Mouse (Mus musculus) forebrain, embryonic 11.5 days (tissue): ENCODE results near the gene Irs3. TPM values are rescaled to one million over a fixed set of nuclear protein-coding genes. Genes with fewer than 3 reads are reported as not detected.

ENCODE experiments used
- ATAC-seq: fragments of 200-750 bp; cut with Nextera tagmentation; replicated peaks from 2 replicates; pipeline ENCODE4 v1.8.0; 2017; ENCODE audit warnings: moderate TSS enrichment; ENCODE audit not compliant: low FRiP score
- DNase-seq: peaks from one replicate; pipeline ENCODE4 v3.0.0-alpha.2; 2017; ENCODE audit warnings: low spot score
- H3K27ac ChIP-seq: fragments of 300-500 bp; sonication (generic); 2 replicates; pipeline ENCODE4 v1.5.1; 2014; ENCODE audit warnings: low read depth, low read length
- H3K27me3 ChIP-seq: fragments of 300-500 bp; sonication (generic); 2 replicates; pipeline ENCODE4 v1.6.1; 2014; ENCODE audit warnings: mild to moderate bottlenecking, low read length, mixed read lengths; ENCODE audit not compliant: control insufficient read depth, insufficient read depth
- H3K36me3 ChIP-seq: fragments of 300-500 bp; sonication (generic); 2 replicates; pipeline ENCODE4 v1.6.1; 2014; ENCODE audit warnings: mild to moderate bottlenecking, low read length, moderate library complexity, mixed read lengths; ENCODE audit not compliant: control insufficient read depth, insufficient read depth
- H3K4me1 ChIP-seq: fragments of 300-500 bp; sonication (generic); replicated peaks from 2 replicates; pipeline ENCODE4 v1.6.1; 2014; ENCODE audit warnings: low read length, mixed read lengths; ENCODE audit not compliant: control insufficient read depth, insufficient read depth
- H3K4me2 ChIP-seq: fragments of 300-500 bp; sonication (generic); 2 replicates; pipeline ENCODE4 v1.6.1; 2014; ENCODE audit warnings: low read depth, mild to moderate bottlenecking, low read length, moderate library complexity, mixed read lengths; ENCODE audit not compliant: severe bottlenecking
- H3K4me3 ChIP-seq: fragments of 300-500 bp; sonication (generic); 2 replicates; pipeline ENCODE4 v1.5.1; 2014; ENCODE audit warnings: low read depth, low read length
- H3K9ac ChIP-seq: fragments of 300-500 bp; sonication (generic); 2 replicates; pipeline ENCODE4 v1.6.1; 2014; ENCODE audit warnings: low read length
- H3K9me3 ChIP-seq: fragments of 300-500 bp; sonication (generic); 2 replicates; pipeline ENCODE4 v1.6.1; 2016; ENCODE audit warnings: low read length, mixed read lengths; ENCODE audit not compliant: control insufficient read depth
- WGBS: fragments of 180-500 bp; shearing (Covaris S2); extraction: QIAGEN DNeasy Blood & Tissue Kit; methylation state at CpG from one replicate; pipeline ENCODE4 v1.1.7; 2014; 5-methylcytosine and 5-hydroxymethylcytosine counted together
- polyA plus RNA-seq: library from polyadenylated mRNA; unstranded; fragments of >200 nt; fragmentation: Nextera tagmentation; extraction: Ambion mirVana; gene quantifications from 2 replicates; pipeline ENCODE4 v1.2.1, GENCODE M21; 2014

The Irs3 gene
- polyA plus RNA-seq, 1 experiment from 2014 or later = 0.25 TPM

- H3K9me3 ChIP-seq = no peaks in the 10 kb centered on the region
- ATAC-seq (no peak), DNase-seq (no peak)
- no peak overlapping the region for H3K4me3 ChIP-seq
- 0 out of 2 replicates have a peak, but pooled peaks cover 2% of the 10 kb centered on the region for H3K4me1 ChIP-seq
- no peaks in the 10 kb centered on the region for H3K27me3 ChIP-seq
- H3K36me3 ChIP-seq = no peaks in the 10 kb centered on the region
- no peak overlapping the region for H3K4me2 ChIP-seq
- no peak overlapping the region for H3K27ac ChIP-seq
- WGBS = 64% methylated on average over 9 of the region's 9 CpGs
- no peak overlapping the region for H3K9ac ChIP-seq
Observed at GRCm38 (mm10) chr5:137671443-137672240, 26.1 kb upstream of the Irs3 start.

GRCm38 (mm10) chr5:137670240-137670639 lies 24.7 kb upstream of the Irs3 start:
- ATAC-seq (no peak), DNase-seq (no peak)
- H3K27ac ChIP-seq = no peak overlapping the region
- no peaks in the 10 kb centered on the region; the same call in 1 of the 2 replicates for H3K36me3 ChIP-seq
- H3K9ac ChIP-seq = no peak overlapping the region
- 95% methylated on average over 1 of the region's 1 CpGs for WGBS
- no peaks in the 10 kb centered on the region for H3K9me3 ChIP-seq
- H3K27me3 ChIP-seq = no peaks in the 10 kb centered on the region
- no peak overlapping the region for H3K4me2 ChIP-seq
- H3K4me1 ChIP-seq = 0 out of 2 replicates have a peak, but pooled peaks cover 2% of the 10 kb centered on the region
- no peak overlapping the region for H3K4me3 ChIP-seq

DNA sequence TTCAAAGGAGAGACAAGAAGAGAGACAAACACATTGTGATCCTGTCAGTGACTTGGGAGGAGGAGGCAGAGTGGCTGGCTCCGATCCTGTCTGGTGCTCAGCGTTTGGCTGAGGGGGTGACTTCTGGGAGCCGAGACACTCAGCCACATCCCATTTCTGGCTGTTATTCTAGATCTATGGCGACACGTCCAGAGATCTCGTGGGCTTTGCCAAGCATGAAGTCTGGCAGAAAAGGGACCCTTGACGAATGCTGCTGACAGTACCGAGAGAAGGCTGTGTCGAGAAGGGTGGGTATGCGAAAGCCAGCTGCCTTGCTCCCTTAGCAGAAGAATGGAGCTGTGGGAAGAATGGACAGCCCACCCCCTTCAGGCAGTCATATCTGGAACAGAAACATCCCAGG lies 23.5 kb upstream of the Irs3 start:
- H3K9me3 ChIP-seq = no peaks in the 10 kb centered on the region
- H3K4me1 ChIP-seq = 0 out of 2 replicates have a peak, but pooled peaks cover 2% of the 10 kb centered on the region
- no peak overlapping the region for H3K9ac ChIP-seq
- H3K27ac ChIP-seq = no peak overlapping the region
- H3K4me2 ChIP-seq = no peak overlapping the region
- DNase-seq (no peak), ATAC-seq (no peak)
- no peaks in the 10 kb centered on the region for H3K27me3 ChIP-seq
- no peak overlapping the region for H3K4me3 ChIP-seq
- H3K36me3 ChIP-seq = no peaks in the 10 kb centered on the region; the same call in 1 of the 2 replicates
- 90% methylated on average over 10 of the region's 10 CpGs for WGBS

GRCm38 (mm10) chr5:137663057-137663456 lies 17.5 kb upstream of the Irs3 start:
- no peak overlapping the region for H3K4me2 ChIP-seq
- no peaks in the 10 kb centered on the region for H3K9me3 ChIP-seq
- WGBS = 73% methylated on average over 9 of the region's 9 CpGs
- H3K36me3 ChIP-seq = peaks cover 12% of the 10 kb centered on the region; the same call in 1 of the 2 replicates
- ATAC-seq (no peak), DNase-seq (no peak)
- H3K4me1 ChIP-seq = no peaks in the 10 kb centered on the region
- no peaks in the 10 kb centered on the region for H3K27me3 ChIP-seq
- no peak overlapping the region for H3K4me3 ChIP-seq
- H3K9ac ChIP-seq = no peak overlapping the region
- no peak overlapping the region for H3K27ac ChIP-seq

DNA sequence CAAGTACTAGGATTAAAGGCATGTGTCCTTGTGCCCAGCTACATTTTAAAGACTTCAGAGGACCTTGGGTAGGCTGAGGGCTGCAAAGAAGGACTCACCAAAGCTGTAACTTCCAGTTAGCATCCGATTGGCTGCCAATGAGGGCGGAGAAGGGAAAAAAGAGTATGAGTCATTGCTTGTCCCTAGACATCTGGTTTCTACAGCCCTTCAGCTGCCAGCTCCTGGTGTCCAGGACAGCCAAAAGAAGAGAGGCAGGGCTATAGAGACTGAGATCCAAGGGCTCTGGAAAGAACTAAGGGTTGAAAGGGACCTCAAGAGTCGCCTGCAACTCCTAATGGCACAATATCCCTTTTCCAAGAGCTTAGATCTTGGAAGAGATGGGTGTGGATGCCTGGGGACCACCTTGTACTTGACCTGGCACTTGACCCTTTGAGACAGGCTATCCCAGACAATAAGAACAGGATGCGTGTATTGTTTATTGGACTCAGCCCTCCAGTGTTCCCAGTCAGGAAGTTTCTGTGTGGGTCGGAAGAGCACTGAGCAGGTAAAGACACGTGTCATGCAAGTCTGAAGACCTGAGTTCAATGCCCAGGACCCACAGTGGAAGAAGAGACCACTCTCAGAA lies 14.7 kb upstream of the Irs3 start:
- H3K36me3 ChIP-seq = peaks cover 12% of the 10 kb centered on the region; the same call in 1 of the 2 replicates

GRCm38 (mm10) chr5:137656977-137657376 lies 11.5 kb upstream of the Irs3 start:
- Histone ChIP-seq H3K36me3 (peaks cover 10% of the 10 kb centered on the region; the same call in 1 of the 2 replicates), H3K4me3 (no peak overlapping the region), H3K9me3 (no peaks in the 10 kb centered on the region), H3K27me3 (no peaks in the 10 kb centered on the region), H3K4me1 (no peaks in the 10 kb centered on the region), H3K4me2 (no peak overlapping the region), H3K9ac (no peak overlapping the region), H3K27ac (no peak overlapping the region; the same call in 1 of the 2 replicates)
- ATAC-seq (peak; percentile 51; the same call in 1 of the 2 replicates), DNase-seq (peak; percentile 78)
- 37% methylated on average over 6 of the region's 6 CpGs for WGBS

More for the DNA sequence above, 14.7 kb upstream of the Irs3 start:
- no peak for DNase-seq
- WGBS = 90% methylated on average over 6 of the region's 6 CpGs
- Histone ChIP-seq H3K4me1 (no peaks in the 10 kb centered on the region), H3K27me3 (no peaks in the 10 kb centered on the region), H3K9ac (no peak overlapping the region), H3K27ac (no peak overlapping the region), H3K9me3 (no peaks in the 10 kb centered on the region), H3K4me2 (no peak overlapping the region), H3K4me3 (no peak overlapping the region)
- ATAC-seq = no peak

GRCm38 (mm10) chr5:137654746-137655145 lies 9.2 kb upstream of the Irs3 start:
- no peak overlapping the region for H3K4me3 ChIP-seq
- 85% methylated on average over 6 of the region's 7 CpGs for WGBS
- H3K9me3 ChIP-seq = no peaks in the 10 kb centered on the region
- H3K4me1 ChIP-seq = peaks cover 3% of the 10 kb centered on the region; the same call in 1 of the 2 replicates
- no peak overlapping the region for H3K4me2 ChIP-seq
- no peak for DNase-seq
- H3K9ac ChIP-seq = no peak overlapping the region
- ATAC-seq = no peak
- no peak overlapping the region for H3K27ac ChIP-seq
- peaks cover 10% of the 10 kb centered on the region for H3K36me3 ChIP-seq
- no peaks in the 10 kb centered on the region for H3K27me3 ChIP-seq

DNA sequence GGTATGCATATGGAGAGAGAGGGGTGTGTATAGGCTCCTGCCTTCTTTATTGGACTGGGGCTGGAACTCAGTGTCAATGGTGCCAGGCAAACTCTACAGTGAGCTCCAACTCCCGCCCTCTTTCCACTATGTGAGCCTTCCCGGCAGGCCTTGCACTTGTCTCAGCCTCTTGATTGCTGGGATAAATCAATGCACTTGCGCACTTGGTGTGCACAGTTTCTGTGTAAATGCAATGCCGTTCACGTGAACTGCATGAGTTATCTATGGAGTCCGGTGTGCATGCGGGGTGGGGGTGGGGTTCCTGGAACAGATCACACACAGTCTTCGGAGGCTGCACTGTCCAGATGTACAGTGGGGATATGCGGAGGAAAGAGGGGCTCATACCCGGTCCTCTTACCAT lies 7.9 kb upstream of the Irs3 start:
- DNase-seq (no peak), ATAC-seq (no peak)
- Histone ChIP-seq H3K9ac (no peak overlapping the region), H3K4me1 (peaks cover 3% of the 10 kb centered on the region; the same call in 1 of the 2 replicates), H3K9me3 (no peaks in the 10 kb centered on the region), H3K4me3 (no peak overlapping the region), H3K4me2 (no peak overlapping the region), H3K27me3 (no peaks in the 10 kb centered on the region), H3K36me3 (peaks cover 4% of the 10 kb centered on the region), H3K27ac (no peak overlapping the region)
- WGBS = 95% methylated on average over 10 of the region's 10 CpGs
